Mouse (Mus musculus): ENCODE results near the gene Csnk2a1. TPM values are rescaled to one million over a fixed set of nuclear protein-coding genes. Genes with fewer than 3 reads are reported as not detected.
"Not testable (repeated sequence)": the region's sequence is repeated elsewhere in the genome, so short reads cannot be mapped to it uniquely, and the experiment has no call there.

Gene Csnk2a1
- polyA plus RNA-seq, 1 experiment from 2014 or later = 106 TPM

GRCm38 (mm10) chr2:152240580-152240979, 13.9 kb downstream of the Csnk2a1 start:
- WGBS = 56% methylated on average over 2 of the region's 2 CpGs
- H3K4me1 ChIP-seq = no peaks in the 10 kb centered on the region
- H3K9me3 ChIP-seq (replicated peaks) = no peaks in the 10 kb centered on the region
- H3K4me3 ChIP-seq (replicated peaks) = no peak overlapping the region
- no peak overlapping the region for H3K9ac ChIP-seq (replicated peaks)
- no peak for ATAC-seq (ENCODE audit: low FRiP score)
- H3K27me3 ChIP-seq (replicated peaks) = no peaks in the 10 kb centered on the region
- H3K27ac ChIP-seq (replicated peaks) = no peak overlapping the region
- no peak overlapping the region for H3K4me2 ChIP-seq
- peaks cover 16% of the 10 kb centered on the region for H3K36me3 ChIP-seq

- Histone ChIP-seq H3K27ac (replicated peaks) (no peak overlapping the region), H3K9me3 (replicated peaks) (no peaks in the 10 kb centered on the region), H3K27me3 (replicated peaks) (no peaks in the 10 kb centered on the region), H3K4me3 (replicated peaks) (no peak overlapping the region), H3K4me2 (no peak overlapping the region), H3K9ac (replicated peaks) (no peak overlapping the region), H3K4me1 (no peaks in the 10 kb centered on the region), H3K36me3 (peaks cover 12% of the 10 kb centered on the region)
- ATAC-seq (ENCODE audit: low FRiP score) = no peak
- WGBS = 86% methylated on average over 1 of the region's 1 CpGs
These were observed 20.6 kb downstream of the Csnk2a1 start for GRCm38 (mm10) chr2:152247213-152247612.

- 88% methylated on average over 4 of the region's 4 CpGs for WGBS
- H3K36me3 ChIP-seq = peaks cover 37% of the 10 kb centered on the region
These were observed 23.9 kb downstream of the Csnk2a1 start for GRCm38 (mm10) chr2:152250511-152250910.

GRCm38 (mm10) chr2:152259739-152260138, 33.1 kb downstream of the Csnk2a1 start:
- Histone ChIP-seq H3K4me2 (no peak overlapping the region), H3K9ac (replicated peaks) (no peak overlapping the region), H3K4me3 (replicated peaks) (no peak overlapping the region), H3K36me3 (peaks cover 68% of the 10 kb centered on the region), H3K27me3 (replicated peaks) (no peaks in the 10 kb centered on the region), H3K9me3 (replicated peaks) (no peaks in the 10 kb centered on the region), H3K4me1 (no peaks in the 10 kb centered on the region), H3K27ac (replicated peaks) (no peak overlapping the region)
- no peak for ATAC-seq (ENCODE audit: low FRiP score)
- 83% methylated on average over 1 of the region's 1 CpGs for WGBS

More at GRCm38 (mm10) chr2:152250511-152250910, 23.9 kb downstream of the Csnk2a1 start:
- H3K27me3 ChIP-seq (replicated peaks) = no peaks in the 10 kb centered on the region
- no peaks in the 10 kb centered on the region for H3K4me1 ChIP-seq
- no peaks in the 10 kb centered on the region for H3K9me3 ChIP-seq (replicated peaks)
- no peak overlapping the region for H3K27ac ChIP-seq (replicated peaks)
- H3K4me2 ChIP-seq = no peak overlapping the region
- H3K4me3 ChIP-seq (replicated peaks) = no peak overlapping the region
- no peak overlapping the region for H3K9ac ChIP-seq (replicated peaks)
- no peak for ATAC-seq (ENCODE audit: low FRiP score)

GRCm38 (mm10) chr2:152273639-152274038, 47.0 kb downstream of the Csnk2a1 start:
- Histone ChIP-seq H3K4me3 (replicated peaks) (no peak overlapping the region), H3K4me1 (no peaks in the 10 kb centered on the region), H3K27me3 (replicated peaks) (no peaks in the 10 kb centered on the region), H3K9me3 (replicated peaks) (no peaks in the 10 kb centered on the region), H3K36me3 (peaks cover 60% of the 10 kb centered on the region), H3K27ac (replicated peaks) (no peak overlapping the region), H3K9ac (replicated peaks) (no peak overlapping the region), H3K4me2 (no peak overlapping the region)
- ATAC-seq (ENCODE audit: low FRiP score) = no peak
- 85% methylated on average over 2 of the region's 2 CpGs for WGBS

- Histone ChIP-seq H3K9me3 (replicated peaks) (no peaks in the 10 kb centered on the region), H3K27ac (replicated peaks) (no peak overlapping the region), H3K4me3 (replicated peaks) (no peak overlapping the region), H3K4me1 (no peaks in the 10 kb centered on the region), H3K27me3 (replicated peaks) (no peaks in the 10 kb centered on the region), H3K9ac (replicated peaks) (no peak overlapping the region), H3K4me2 (no peak overlapping the region), H3K36me3 (peaks cover 66% of the 10 kb centered on the region)
- no peak for ATAC-seq (ENCODE audit: low FRiP score)
- WGBS = 92% methylated on average over 3 of the region's 3 CpGs
These were observed 54.8 kb downstream of the Csnk2a1 start for GRCm38 (mm10) chr2:152281407-152281806.

- H3K4me2 ChIP-seq = no peak overlapping the region
- 94% methylated on average over 5 of the region's 5 CpGs for WGBS
- no peak overlapping the region for H3K4me3 ChIP-seq (replicated peaks)
- H3K4me1 ChIP-seq = no peaks in the 10 kb centered on the region
- H3K27me3 ChIP-seq (replicated peaks) = no peaks in the 10 kb centered on the region
- no peaks in the 10 kb centered on the region for H3K9me3 ChIP-seq (replicated peaks)
- peaks cover 41% of the 10 kb centered on the region for H3K36me3 ChIP-seq
- H3K9ac ChIP-seq (replicated peaks) = no peak overlapping the region
- no peak overlapping the region for H3K27ac ChIP-seq (replicated peaks)
- no peak for ATAC-seq (ENCODE audit: low FRiP score)
These were observed 60.9 kb downstream of the Csnk2a1 start for GRCm38 (mm10) chr2:152287560-152287959.

GRCm38 (mm10) chr2:152288046-152288445, 61.4 kb downstream of the Csnk2a1 start:
- no peaks in the 10 kb centered on the region for H3K27me3 ChIP-seq (replicated peaks)
- 85% methylated on average over 8 of the region's 8 CpGs for WGBS
- H3K4me3 ChIP-seq (replicated peaks) = no peak overlapping the region
- peaks cover 1% of the 10 kb centered on the region for H3K4me1 ChIP-seq
- H3K4me2 ChIP-seq = no peak overlapping the region
- H3K9me3 ChIP-seq (replicated peaks) = no peaks in the 10 kb centered on the region
- H3K9ac ChIP-seq (replicated peaks) = no peak overlapping the region
- ATAC-seq (ENCODE audit: low FRiP score) = no peak
- peaks cover 37% of the 10 kb centered on the region for H3K36me3 ChIP-seq
- H3K27ac ChIP-seq (replicated peaks) = no peak overlapping the region

GRCm38 (mm10) chr2:152289623-152290022, 63.0 kb downstream of the Csnk2a1 start:
- H3K4me1 ChIP-seq; ATAC-seq (ENCODE audit: low FRiP score); H3K9me3 ChIP-seq (replicated peaks); H3K9ac ChIP-seq (replicated peaks); H3K4me2 ChIP-seq; H3K4me3 ChIP-seq (replicated peaks); H3K27ac ChIP-seq (replicated peaks); H3K27me3 ChIP-seq (replicated peaks): not testable (repeated sequence)
- H3K36me3 ChIP-seq = peaks cover 21% of the 10 kb centered on the region
- 89% methylated on average over 2 of the region's 2 CpGs for WGBS

- 63% methylated on average over 2 of the region's 2 CpGs for WGBS
- Histone ChIP-seq H3K4me2 (no peak overlapping the region), H3K36me3 (no peaks in the 10 kb centered on the region; the same call in 1 of the 2 replicates), H3K4me1 (peaks cover 24% of the 10 kb centered on the region), H3K27me3 (replicated peaks) (no peaks in the 10 kb centered on the region), H3K4me3 (replicated peaks) (no peak overlapping the region), H3K27ac (replicated peaks) (no peak overlapping the region), H3K9ac (replicated peaks) (no peak overlapping the region), H3K9me3 (replicated peaks) (no peaks in the 10 kb centered on the region)
- ATAC-seq (ENCODE audit: low FRiP score) = no peak
These were observed 65.8 kb downstream of the Csnk2a1 start for GRCm38 (mm10) chr2:152292475-152292874.

GRCm38 (mm10) chr2:152293179-152293726, 66.6 kb downstream of the Csnk2a1 start:
- no peaks in the 10 kb centered on the region; the same call in 1 of the 2 replicates for H3K36me3 ChIP-seq
- H3K4me3 ChIP-seq (replicated peaks) = peak overlapping the region; percentile 97
- peaks cover 28% of the 10 kb centered on the region for H3K4me1 ChIP-seq
- no peaks in the 10 kb centered on the region for H3K9me3 ChIP-seq (replicated peaks)
- peak overlapping the region; percentile 100 for H3K9ac ChIP-seq (replicated peaks)
- H3K27ac ChIP-seq (replicated peaks) = peak overlapping the region; percentile 63
- ATAC-seq (ENCODE audit: low FRiP score) = peak; percentile 62
- under 1% methylated on average over 15 of the region's 15 CpGs for WGBS
- no peaks in the 10 kb centered on the region for H3K27me3 ChIP-seq (replicated peaks)
- H3K4me2 ChIP-seq = peak overlapping the region; percentile 70

GRCm38 (mm10) chr2:152293727-152294475, 67.3 kb downstream of the Csnk2a1 start, which contains the start of gene Tbc1d20:
TSS of gene Tbc1d20 (plus strand) at chr2:152293828.
- Histone ChIP-seq H3K4me2 (peak within 1 kb of the TSS; percentile 70), H3K9me3 (replicated peaks) (no peaks in the 10 kb centered on the region), H3K4me3 (replicated peaks) (peak within 1 kb of the TSS; percentile 97), H3K27ac (replicated peaks) (peak within 1 kb of the TSS; percentile 88), H3K36me3 (no peaks in the 10 kb centered on the region), H3K4me1 (peaks cover 28% of the 10 kb centered on the region), H3K9ac (replicated peaks) (peak within 1 kb of the TSS; percentile 100), H3K27me3 (replicated peaks) (no peaks in the 10 kb centered on the region)
- WGBS = under 1% methylated on average over 66 of the region's 70 CpGs
- peak; percentile 98 for ATAC-seq (ENCODE audit: low FRiP score)

Measured in neural tube, embryonic 15.5 days (tissue).